Mouse (Mus musculus): Measurements from ENCODE around the gene Zdhhc22.

Gene Zdhhc22

GRCm38 (mm10) chr12:86995931-86996330, 5.7 kb upstream of the Zdhhc22 start:
- no peak for DNase-seq (ENCODE audit: low spot score)

GRCm38 (mm10) chr12:86994776-86995175, 4.5 kb upstream of the Zdhhc22 start:
- no peak for DNase-seq (ENCODE audit: low spot score)

GRCm38 (mm10) chr12:86994166-86994565, 3.9 kb upstream of the Zdhhc22 start:
- peak; percentile 58 for DNase-seq (ENCODE audit: low spot score)

- no peak for DNase-seq (ENCODE audit: low spot score)
Observed at GRCm38 (mm10) chr12:86990755-86991110, 503 bp upstream of the Zdhhc22 start.

GRCm38 (mm10) chr12:86989378-86989777, 852 bp downstream of the Zdhhc22 start:
- no peak for DNase-seq (ENCODE audit: low spot score)

- no peak for DNase-seq (ENCODE audit: low spot score)
Observed at GRCm38 (mm10) chr12:86988227-86988626, 2.0 kb downstream of the Zdhhc22 start.

GRCm38 (mm10) chr12:86986562-86986961, 3.7 kb downstream of the Zdhhc22 start:
- DNase-seq (ENCODE audit: low spot score), result no peak

- DNase-seq (ENCODE audit: low spot score), result peak; percentile 84
Observed at GRCm38 (mm10) chr12:86984194-86984555, 6.1 kb downstream of the Zdhhc22 start.

- peak; percentile 82 for DNase-seq (ENCODE audit: low spot score)
Observed at GRCm38 (mm10) chr12:86983470-86984193, 6.6 kb downstream of the Zdhhc22 start.

GRCm38 (mm10) chr12:86981180-86981579, 9.1 kb downstream of the Zdhhc22 start:
- no peak for DNase-seq (ENCODE audit: low spot score)

- DNase-seq (ENCODE audit: low spot score), result peak; percentile 51
Observed at GRCm38 (mm10) chr12:86977833-86978232, 12.4 kb downstream of the Zdhhc22 start.

- no peak for DNase-seq (ENCODE audit: low spot score)
Observed at GRCm38 (mm10) chr12:86976511-86977168, 13.6 kb downstream of the Zdhhc22 start.

- no peak for DNase-seq (ENCODE audit: low spot score)
Observed at GRCm38 (mm10) chr12:86975761-86976160, 14.5 kb downstream of the Zdhhc22 start.

- DNase-seq (ENCODE audit: low spot score), result peak; percentile 94
Observed at GRCm38 (mm10) chr12:86974387-86975288, 15.6 kb downstream of the Zdhhc22 start.

GRCm38 (mm10) chr12:86973706-86974105, 16.5 kb downstream of the Zdhhc22 start:
- DNase-seq (ENCODE audit: low spot score), result no peak

- peak; percentile 82 for DNase-seq (ENCODE audit: low spot score)
Observed at GRCm38 (mm10) chr12:86973216-86973615, 17.0 kb downstream of the Zdhhc22 start.

GRCm38 (mm10) chr12:86971089-86971488, 19.1 kb downstream of the Zdhhc22 start:
- no peak for DNase-seq (ENCODE audit: low spot score)

GRCm38 (mm10) chr12:86969220-86969601, 21.0 kb downstream of the Zdhhc22 start:
- DNase-seq (ENCODE audit: low spot score), result no peak

- DNase-seq (ENCODE audit: low spot score), result no peak
Observed at GRCm38 (mm10) chr12:86968468-86969219, 21.6 kb downstream of the Zdhhc22 start.

- no peak for DNase-seq (ENCODE audit: low spot score)
Observed at GRCm38 (mm10) chr12:86965237-86965799, 24.9 kb downstream of the Zdhhc22 start.

- DNase-seq (ENCODE audit: low spot score), result no peak
Observed at GRCm38 (mm10) chr12:86964278-86965057, 25.8 kb downstream of the Zdhhc22 start.

Data from testis, postnatal 10 days (tissue).